Mouse (Mus musculus): ENCODE results near the gene Gm9837. TPM values are rescaled to one million over a fixed set of nuclear protein-coding genes. Genes with fewer than 3 reads are reported as not detected.

The Gm9837 gene
- total and polyA plus RNA-seq, 3 experiments = not detected

GRCm38 (mm10) chr11:53445562-53445961, 24.7 kb downstream of the Gm9837 start:
- H3K4me3 ChIP-seq = no peak overlapping the region
- H3K79me2 ChIP-seq (replicated peaks; ENCODE audit: control insufficient read depth, insufficient read depth, low read length) = no peaks in the 10 kb centered on the region
- H3K36me3 ChIP-seq (ENCODE audit: control insufficient read depth, insufficient read depth, low read length) = no peaks in the 10 kb centered on the region
- no peaks in the 10 kb centered on the region for H3K27me3 ChIP-seq (ENCODE audit: control insufficient read depth, insufficient read depth, low read length)
- 56% methylated on average over 13 of the region's 13 CpGs for WGBS
- no peak overlapping the region for H3K9ac ChIP-seq (ENCODE audit: low read depth, low read length)
- H3K27ac ChIP-seq = no peak overlapping the region
- H3K4me1 ChIP-seq (ENCODE audit: control insufficient read depth, insufficient read depth, low read length) = peaks cover 6% of the 10 kb centered on the region; the same call in 1 of the 2 replicates
- TF ChIP-seq CTCF (IDR thresholded peaks at IDR 0.05) = no peak
- no peak for TF ChIP-seq POLR2A (IDR thresholded peaks at IDR 0.05; ENCODE audit: insufficient read depth, low read depth, low read length)
- TF ChIP-seq EP300 (IDR thresholded peaks at IDR 0.05; ENCODE audit: insufficient read depth, low read depth, low read length) = no peak
- DNase-seq = no peak
- intact Hi-C loops (cut with DNase I) = no loop called here

- Histone ChIP-seq H3K36me3 (ENCODE audit: control insufficient read depth, insufficient read depth, low read length) (no peaks in the 10 kb centered on the region), H3K9ac (ENCODE audit: low read depth, low read length) (no peak overlapping the region), H3K4me1 (ENCODE audit: control insufficient read depth, insufficient read depth, low read length) (peaks cover 3% of the 10 kb centered on the region; the same call in 1 of the 2 replicates), H3K27me3 (ENCODE audit: control insufficient read depth, insufficient read depth, low read length) (no peaks in the 10 kb centered on the region), H3K4me3 (no peak overlapping the region), H3K79me2 (replicated peaks; ENCODE audit: control insufficient read depth, insufficient read depth, low read length) (no peaks in the 10 kb centered on the region), H3K27ac (no peak overlapping the region)
- TF ChIP-seq EP300 (IDR thresholded peaks at IDR 0.05; ENCODE audit: insufficient read depth, low read depth, low read length) = no peak
- TF ChIP-seq CTCF (IDR thresholded peaks at IDR 0.05) = peak; percentile 69
- 40% methylated on average over 6 of the region's 6 CpGs for WGBS
- peak in 1 of 2 experiments; percentile 28 for DNase-seq
- intact Hi-C loops (cut with DNase I) = no loop called here
Observed at GRCm38 (mm10) chr11:53443861-53444260, 26.4 kb downstream of the Gm9837 start.

- WGBS = 3% methylated on average over 12 of the region's 12 CpGs
- peak overlapping the region; percentile 63 for H3K9ac ChIP-seq (ENCODE audit: low read depth, low read length)
- no peaks in the 10 kb centered on the region for H3K27me3 ChIP-seq (ENCODE audit: control insufficient read depth, insufficient read depth, low read length)
- no peaks in the 10 kb centered on the region for H3K79me2 ChIP-seq (replicated peaks; ENCODE audit: control insufficient read depth, insufficient read depth, low read length)
- DNase-seq = no peak
- no peak for TF ChIP-seq POLR2A (IDR thresholded peaks at IDR 0.05; ENCODE audit: insufficient read depth, low read depth, low read length)
- no peak for TF ChIP-seq EP300 (IDR thresholded peaks at IDR 0.05; ENCODE audit: insufficient read depth, low read depth, low read length)
- TF ChIP-seq CTCF (IDR thresholded peaks at IDR 0.05) = no peak
- intact Hi-C loops (cut with DNase I) = no loop called here
- H3K27ac ChIP-seq = peak overlapping the region; percentile 20; the same call in 1 of the 2 replicates
- H3K4me3 ChIP-seq = no peak overlapping the region
- no peaks in the 10 kb centered on the region for H3K36me3 ChIP-seq (ENCODE audit: control insufficient read depth, insufficient read depth, low read length)
- 0 out of 2 replicates have a peak, but pooled peaks cover 1% of the 10 kb centered on the region for H3K4me1 ChIP-seq (ENCODE audit: control insufficient read depth, insufficient read depth, low read length)
Observed at GRCm38 (mm10) chr11:53441921-53442320, 28.4 kb downstream of the Gm9837 start.

- WGBS = 76% methylated on average over 6 of the region's 6 CpGs
- no peak for DNase-seq
- Histone ChIP-seq H3K9ac (ENCODE audit: low read depth, low read length) (no peak overlapping the region), H3K27ac (no peak overlapping the region), H3K79me2 (replicated peaks; ENCODE audit: control insufficient read depth, insufficient read depth, low read length) (no peaks in the 10 kb centered on the region), H3K4me3 (no peak overlapping the region), H3K4me1 (ENCODE audit: control insufficient read depth, insufficient read depth, low read length) (peaks cover 1% of the 10 kb centered on the region), H3K27me3 (ENCODE audit: control insufficient read depth, insufficient read depth, low read length) (no peaks in the 10 kb centered on the region), H3K36me3 (ENCODE audit: control insufficient read depth, insufficient read depth, low read length) (no peaks in the 10 kb centered on the region)
- no peak for TF ChIP-seq EP300 (IDR thresholded peaks at IDR 0.05; ENCODE audit: insufficient read depth, low read depth, low read length)
- no peak for TF ChIP-seq POLR2A (IDR thresholded peaks at IDR 0.05; ENCODE audit: insufficient read depth, low read depth, low read length)
- TF ChIP-seq CTCF (IDR thresholded peaks at IDR 0.05) = no peak
- intact Hi-C loops (cut with DNase I) = no loop called here
Observed at GRCm38 (mm10) chr11:53436338-53436737, 33.9 kb downstream of the Gm9837 start.

- peaks cover 2% of the 10 kb centered on the region for H3K4me1 ChIP-seq (ENCODE audit: control insufficient read depth, insufficient read depth, low read length)
- no peaks in the 10 kb centered on the region for H3K36me3 ChIP-seq (ENCODE audit: control insufficient read depth, insufficient read depth, low read length)
- intact Hi-C loops (cut with DNase I) = no loop called here
- WGBS = 63% methylated on average over 8 of the region's 8 CpGs
- H3K79me2 ChIP-seq (replicated peaks; ENCODE audit: control insufficient read depth, insufficient read depth, low read length) = no peaks in the 10 kb centered on the region
- H3K9ac ChIP-seq (ENCODE audit: low read depth, low read length) = no peak overlapping the region
- no peak for DNase-seq
- TF ChIP-seq CTCF (IDR thresholded peaks at IDR 0.05) (no peak), EP300 (IDR thresholded peaks at IDR 0.05; ENCODE audit: insufficient read depth, low read depth, low read length) (no peak), POLR2A (IDR thresholded peaks at IDR 0.05; ENCODE audit: insufficient read depth, low read depth, low read length) (no peak)
- H3K4me3 ChIP-seq = no peak overlapping the region
- H3K27me3 ChIP-seq (ENCODE audit: control insufficient read depth, insufficient read depth, low read length) = no peaks in the 10 kb centered on the region
- H3K27ac ChIP-seq = no peak overlapping the region
Observed at GRCm38 (mm10) chr11:53435504-53435903, 34.8 kb downstream of the Gm9837 start.

GRCm38 (mm10) chr11:53433057-53433456, 37.2 kb downstream of the Gm9837 start:
- 39% methylated on average over 6 of the region's 6 CpGs for WGBS
- Histone ChIP-seq H3K9ac (ENCODE audit: low read depth, low read length) (no peak overlapping the region), H3K27ac (no peak overlapping the region), H3K36me3 (ENCODE audit: control insufficient read depth, insufficient read depth, low read length) (no peaks in the 10 kb centered on the region), H3K4me3 (no peak overlapping the region), H3K4me1 (ENCODE audit: control insufficient read depth, insufficient read depth, low read length) (peaks cover 4% of the 10 kb centered on the region), H3K27me3 (ENCODE audit: control insufficient read depth, insufficient read depth, low read length) (no peaks in the 10 kb centered on the region), H3K79me2 (replicated peaks; ENCODE audit: control insufficient read depth, insufficient read depth, low read length) (no peaks in the 10 kb centered on the region)
- TF ChIP-seq EP300 (IDR thresholded peaks at IDR 0.05; ENCODE audit: insufficient read depth, low read depth, low read length) (no peak), POLR2A (IDR thresholded peaks at IDR 0.05; ENCODE audit: insufficient read depth, low read depth, low read length) (no peak), CTCF (IDR thresholded peaks at IDR 0.05) (no peak)
- intact Hi-C loops (cut with DNase I) = loop anchor here (5.0 kb wide), 1 partner anchor 136 kb away; no protein-coding TSS in a partner anchor
- no peak for DNase-seq
